Mouse (Mus musculus) testis, adult 2 months (tissue): ENCODE measurements at regions not wholly inside any gene's neighbourhood (a gene's known extent, or its start where the extent isn't known, plus 50 kb on each side); places are given as distances from the start of the nearest gene placed in this dataset.

Source experiments
- H3K27ac ChIP-seq: fragments of 200-500 bp; 2 replicates; pipeline ENCODE4 v1.5.1; 2012; ENCODE audit warnings: low read depth, low read length; ENCODE audit not compliant: control insufficient read depth, insufficient read depth
- H3K27me3 ChIP-seq: fragments of 200-500 bp; 2 replicates; pipeline ENCODE4 v1.6.1; 2012; ENCODE audit warnings: mild to moderate bottlenecking, low read length, moderate library complexity; ENCODE audit not compliant: control insufficient read depth, insufficient read depth
- H3K36me3 ChIP-seq: fragments of 200-500 bp; 2 replicates; pipeline ENCODE4 v1.6.1; 2012; ENCODE audit warnings: mild to moderate bottlenecking, low read length; ENCODE audit not compliant: control insufficient read depth, insufficient read depth
- H3K4me1 ChIP-seq: fragments of 200-500 bp; 2 replicates; pipeline ENCODE4 v1.6.1; 2012; ENCODE audit warnings: low read length; ENCODE audit not compliant: control insufficient read depth, insufficient read depth
- H3K4me3 ChIP-seq: fragments of 200-500 bp; 2 replicates; pipeline ENCODE4 v1.5.1; 2012; ENCODE audit warnings: low read depth, mild to moderate bottlenecking, low read length, moderate library complexity, mixed read lengths; ENCODE audit not compliant: control insufficient read depth
- CTCF ChIP-seq: fragments of 200-500 bp; IDR thresholded peaks from 2 replicates; pipeline ENCODE4 v1.5.1; 2012; ENCODE audit warnings: low read depth, mild to moderate bottlenecking, inconsistent platforms, low read length, moderate library complexity; ENCODE audit not compliant: control insufficient read depth, insufficient read depth, insufficient replicate concordance
- POLR2A ChIP-seq: fragments of 200-500 bp; IDR thresholded peaks from 2 replicates; pipeline ENCODE4 v1.6.1; 2012; ENCODE audit warnings: low read depth, mild to moderate bottlenecking, inconsistent platforms, low read length, moderate library complexity; ENCODE audit not compliant: control insufficient read depth

- no peaks in the 10 kb centered on the region for H3K4me1 ChIP-seq
- H3K27me3 ChIP-seq, result no peaks in the 10 kb centered on the region
- no peaks in the 10 kb centered on the region for H3K36me3 ChIP-seq
- no peak for TF ChIP-seq CTCF
- no peak overlapping the region for H3K27ac ChIP-seq
- no peak overlapping the region for H3K4me3 ChIP-seq
Observed at GRCm38 (mm10) chr13:110784822-110785221, 390.0 kb downstream of the Plk2 start.

GRCm38 (mm10) chr13:110798313-110798712 lies 403.5 kb downstream of the Plk2 start:
- H3K4me1 ChIP-seq, result no peaks in the 10 kb centered on the region
- TF ChIP-seq CTCF, result no peak
- no peak for TF ChIP-seq POLR2A
- no peak overlapping the region for H3K27ac ChIP-seq
- no peaks in the 10 kb centered on the region for H3K36me3 ChIP-seq
- H3K4me3 ChIP-seq, result no peak overlapping the region
- H3K27me3 ChIP-seq, result no peaks in the 10 kb centered on the region

DNA sequence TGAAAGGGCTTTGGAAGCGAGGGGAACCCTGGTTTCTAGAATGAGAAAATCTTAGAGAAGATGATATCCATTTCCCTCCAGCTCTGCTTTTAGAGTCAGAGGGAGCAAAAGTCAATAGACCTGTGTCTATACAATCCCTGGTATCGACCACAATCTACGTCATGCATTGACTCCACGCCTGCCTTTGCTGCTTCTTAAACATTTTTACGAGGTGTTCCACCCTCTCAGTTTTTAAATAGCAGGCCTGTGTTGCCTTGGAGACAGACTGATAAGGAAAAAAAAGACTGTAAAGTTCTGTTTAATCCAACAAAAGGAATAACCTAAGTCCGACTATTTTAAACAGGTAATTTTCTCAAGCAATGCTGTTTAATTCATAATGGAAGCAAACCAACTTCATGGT lies 408.0 kb downstream of the Plk2 start:
- H3K27ac ChIP-seq, result no peak overlapping the region
- no peaks in the 10 kb centered on the region for H3K4me1 ChIP-seq
- H3K27me3 ChIP-seq, result no peaks in the 10 kb centered on the region
- no peak for TF ChIP-seq POLR2A
- TF ChIP-seq CTCF, result no peak
- H3K36me3 ChIP-seq, result no peaks in the 10 kb centered on the region
- H3K4me3 ChIP-seq, result no peak overlapping the region

DNA sequence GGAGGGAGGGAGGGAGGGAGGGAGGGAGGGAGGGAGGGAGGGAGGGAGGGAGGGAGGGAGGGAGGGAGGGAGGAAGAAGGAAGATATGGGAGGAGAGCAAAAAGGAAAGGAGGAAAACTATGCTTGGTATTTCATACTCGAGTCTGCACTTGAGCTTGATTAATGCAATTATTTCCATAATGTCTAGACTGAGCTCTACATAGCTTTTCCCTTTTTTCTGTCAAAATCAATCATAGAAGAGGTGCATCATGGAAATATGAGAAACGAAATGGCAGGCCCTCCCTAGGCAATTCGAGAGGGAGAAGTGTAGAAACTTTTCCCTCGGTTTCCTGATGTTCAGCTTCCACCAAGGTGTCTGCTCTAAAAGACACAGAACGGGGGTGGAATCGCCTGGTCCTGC lies 417.6 kb downstream of the Plk2 start:
- Histone ChIP-seq H3K27ac (no peak overlapping the region), H3K36me3 (no peaks in the 10 kb centered on the region), H3K4me1 (no peaks in the 10 kb centered on the region), H3K4me3 (no peak overlapping the region), H3K27me3 (no peaks in the 10 kb centered on the region)
- no peak for TF ChIP-seq POLR2A

DNA sequence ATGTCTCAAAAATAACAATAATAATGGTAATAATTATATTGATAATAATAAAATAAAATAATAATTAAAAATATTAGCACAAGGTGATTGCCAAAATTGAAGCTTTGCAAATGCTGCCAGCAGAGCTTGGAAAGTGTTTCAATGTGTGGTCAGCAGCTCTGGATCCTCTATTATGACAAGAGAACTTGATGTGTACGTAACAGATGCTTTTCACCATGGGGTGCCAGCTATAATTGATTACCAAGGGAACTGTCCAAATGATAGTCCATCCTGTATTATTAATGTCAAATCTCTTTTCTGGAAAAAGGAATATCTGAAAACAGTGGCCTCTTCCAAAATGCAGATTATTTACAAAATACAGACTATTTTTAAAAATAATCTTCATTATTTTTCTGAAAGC lies 419.2 kb downstream of the Plk2 start:
- no peaks in the 10 kb centered on the region for H3K36me3 ChIP-seq
- H3K4me3 ChIP-seq, result no peak overlapping the region
- TF ChIP-seq POLR2A (no peak), CTCF (no peak)
- H3K27ac ChIP-seq, result no peak overlapping the region
- H3K27me3 ChIP-seq, result no peaks in the 10 kb centered on the region
- H3K4me1 ChIP-seq, result no peaks in the 10 kb centered on the region

DNA sequence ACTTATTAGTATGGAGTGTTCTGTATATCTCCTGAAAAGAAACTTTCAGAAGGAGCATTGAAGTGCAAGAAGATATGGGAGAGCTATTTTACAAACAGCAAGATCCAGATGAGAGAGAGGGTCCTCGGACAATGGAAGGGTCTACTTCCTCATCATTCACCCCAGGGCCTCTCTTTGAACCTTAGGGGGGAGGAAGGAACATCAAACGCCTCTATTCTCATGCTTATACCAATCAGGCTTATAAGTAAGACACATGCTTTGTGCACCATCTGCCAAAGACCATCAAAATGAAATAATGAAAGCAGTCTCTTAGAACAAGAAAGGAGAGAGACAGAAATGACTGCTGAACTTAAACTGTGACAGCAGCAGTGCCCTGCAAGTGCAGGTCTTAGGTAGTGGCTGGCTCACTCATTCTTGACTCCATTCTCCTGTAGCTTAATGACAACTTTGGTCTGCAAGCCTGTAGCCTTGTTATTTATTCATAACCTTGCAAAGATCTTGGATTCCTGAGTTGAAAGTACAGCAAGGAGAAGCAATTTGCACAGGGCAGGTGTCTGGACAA lies 424.5 kb downstream of the Plk2 start:
- Histone ChIP-seq H3K27me3 (no peaks in the 10 kb centered on the region), H3K4me1 (no peaks in the 10 kb centered on the region), H3K36me3 (no peaks in the 10 kb centered on the region), H3K27ac (no peak overlapping the region), H3K4me3 (no peak overlapping the region)
- TF ChIP-seq POLR2A (no peak), CTCF (no peak)

DNA sequence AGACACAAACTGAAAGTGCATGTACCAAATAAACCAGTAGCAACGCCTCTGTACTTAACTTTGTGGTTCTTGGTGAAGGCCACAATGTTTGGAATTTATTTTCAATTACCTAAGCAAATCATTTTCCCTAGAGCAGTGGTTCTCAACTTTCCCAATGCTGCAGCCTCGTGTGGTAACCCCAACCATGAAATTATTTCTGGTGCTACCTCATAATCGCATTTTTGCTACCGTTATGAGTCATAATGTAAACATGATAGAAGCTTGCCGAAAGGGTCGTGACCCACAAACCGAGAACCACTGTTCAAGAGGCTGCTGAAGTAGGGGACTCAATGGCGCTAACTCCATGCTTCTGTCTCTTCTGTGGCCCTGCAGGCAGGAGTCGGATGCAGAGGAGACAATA lies 429.9 kb upstream of the Actbl2 start:
- no peak for TF ChIP-seq POLR2A
- TF ChIP-seq CTCF, result no peak
- H3K4me3 ChIP-seq, result no peak overlapping the region
- H3K27me3 ChIP-seq, result no peaks in the 10 kb centered on the region

DNA sequence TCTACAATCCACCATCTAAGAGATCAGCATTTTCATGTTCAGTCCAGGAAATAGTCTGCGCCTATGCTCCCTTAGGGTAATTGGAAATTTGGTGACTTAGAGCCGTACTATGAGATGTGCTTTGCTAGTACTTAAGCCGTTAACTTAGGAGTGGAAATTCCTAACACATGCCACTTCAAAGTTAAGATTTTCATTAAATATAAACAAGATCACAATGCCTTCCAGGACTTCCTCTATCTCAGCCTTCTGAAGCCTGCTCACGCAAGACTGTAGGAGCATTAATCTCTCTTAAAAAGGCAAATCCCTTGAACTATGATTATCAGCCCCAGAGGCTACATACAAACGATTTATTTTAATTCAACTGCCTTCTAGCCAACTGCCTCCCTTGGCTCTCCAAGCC lies 422.4 kb upstream of the Actbl2 start:
- H3K27ac ChIP-seq, result no peak overlapping the region
- H3K36me3 ChIP-seq, result no peaks in the 10 kb centered on the region
- TF ChIP-seq POLR2A (no peak), CTCF (no peak)
- no peaks in the 10 kb centered on the region for H3K27me3 ChIP-seq
- no peaks in the 10 kb centered on the region for H3K4me1 ChIP-seq
- no peak overlapping the region for H3K4me3 ChIP-seq

More for the DNA sequence above, 429.9 kb upstream of the Actbl2 start:
- no peaks in the 10 kb centered on the region for H3K4me1 ChIP-seq
- H3K36me3 ChIP-seq, result no peaks in the 10 kb centered on the region
- H3K27ac ChIP-seq, result no peak overlapping the region
